Mouse (Mus musculus): ENCODE measurements around the gene Gm15107.
"Not testable (repeated sequence)": the region's sequence is repeated elsewhere in the genome, so short reads cannot be mapped to it uniquely, and the experiment has no call there.

Gene Gm15107

DNA sequence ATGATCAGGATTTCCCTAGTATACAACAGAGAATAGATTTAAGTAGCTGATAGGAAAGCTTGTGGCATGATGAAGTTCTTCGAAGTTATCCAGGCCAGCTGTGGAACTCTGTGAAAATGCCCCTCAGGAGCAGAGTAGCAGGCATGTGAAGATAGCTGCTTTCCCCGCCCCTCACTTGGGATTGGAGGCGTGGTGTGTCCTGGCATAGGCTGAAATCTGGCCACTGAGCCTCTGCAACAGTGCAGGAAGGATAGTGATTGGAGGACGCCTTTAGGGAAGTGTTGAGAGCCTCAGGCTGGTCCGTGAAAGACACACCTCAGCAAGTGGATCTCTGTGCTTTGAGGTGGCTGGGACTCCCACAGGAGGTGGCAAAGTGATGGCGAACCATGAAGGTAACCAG is at the start of gene Gm15107:
Gene Gm15107, plus strand, starts transcription at position 301 of the 400 bp plus-strand sequence.
- not testable (repeated sequence) for DNase-seq
